In the genomic region with DNA sequence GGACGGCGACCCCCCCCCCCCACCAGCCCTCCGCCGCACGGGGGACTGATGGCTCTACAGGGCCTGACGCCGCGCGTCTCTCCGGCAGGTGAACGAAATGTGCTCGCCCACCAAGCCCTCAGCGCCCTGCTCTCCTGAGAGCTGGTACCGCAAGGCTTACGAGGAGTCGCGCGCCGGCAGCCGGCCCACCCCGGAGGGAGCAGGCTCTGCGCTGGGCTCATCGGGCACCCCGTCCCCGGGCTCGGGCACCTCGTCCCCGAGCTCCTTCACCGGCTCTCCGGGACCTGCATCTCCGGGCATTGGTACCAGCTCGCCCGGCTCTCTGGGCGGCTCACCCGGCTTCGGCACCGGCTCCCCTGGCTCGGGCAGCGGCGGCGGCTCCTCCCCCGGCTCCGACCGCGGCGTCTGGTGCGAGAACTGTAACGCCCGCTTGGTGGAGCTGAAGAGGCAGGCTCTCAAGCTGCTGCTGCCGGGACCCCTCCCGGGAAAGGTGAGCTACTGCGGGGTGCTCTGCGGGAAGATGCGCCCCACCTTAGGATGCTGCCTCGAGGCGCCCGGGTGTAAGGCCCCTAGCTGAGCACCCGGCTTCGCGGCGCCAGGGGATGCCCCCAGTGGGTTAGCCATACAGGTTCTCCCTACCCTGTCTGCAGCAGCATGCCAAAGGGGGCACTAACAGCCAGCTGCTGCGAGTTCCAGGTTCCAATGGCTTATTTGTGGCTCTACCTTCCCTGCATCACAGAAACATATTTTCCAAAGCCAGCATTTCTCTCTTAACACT, we compare ENCODE assay signal across 8 mouse cellular contexts. TPM values are rescaled to one million over a fixed set of nuclear protein-coding genes. Genes with fewer than 3 reads are reported as not detected.
DNase-seq lines count a peak whose midpoint lies in the region; ATAC-seq lines count a peak whose summit lies in the region.

No protein-coding gene starts in this region.

- peak overlapping the region; percentile 85 for H3K27ac ChIP-seq in embryonic facial prominence, embryonic 10.5 days (replicated peaks)
- H3K27ac ChIP-seq in midbrain, embryonic 10.5 days (replicated peaks): peak overlapping the region; percentile 79

- DNase-seq in adrenal gland, adult 2 months: peak; percentile 91
- peak; percentile 90 for DNase-seq in embryonic facial prominence, embryonic 10.5 days (ENCODE audit: low spot score)
- peak; percentile 77 to 82 for DNase-seq in heart, adult 18-20 months
- DNase-seq in kidney, adult 11 months: peak; percentile 72
- DNase-seq in left cerebral cortex, postnatal 4 days: peak; percentile 82
- peak; percentile 87 for DNase-seq in midbrain, embryonic 10.5 days (ENCODE audit: low spot score)
- peak; percentile 20 for DNase-seq in skeletal muscle tissue, adult 2 months (ENCODE audit: low read depth, low spot score)

- ATAC-seq in monocyte, adult 5-6 weeks (replicated peaks; ENCODE audit: insufficient number of reproducible peaks, low FRiP score, low TSS enrichment, poor library complexity, severe bottlenecking): no peak

- peaks cover 53% of the 10 kb centered on the region for H3K4me1 ChIP-seq in embryonic facial prominence, embryonic 10.5 days
- peaks cover 38% of the 10 kb centered on the region for H3K4me1 ChIP-seq in midbrain, embryonic 10.5 days

- H3K36me3 ChIP-seq in embryonic facial prominence, embryonic 10.5 days (replicated peaks): peaks cover 24% of the 10 kb centered on the region
- 0 out of 2 replicates have a peak, but pooled peaks cover 2% of the 10 kb centered on the region for H3K36me3 ChIP-seq in midbrain, embryonic 10.5 days

- WGBS in embryonic facial prominence, embryonic 10.5 days: under 1% methylated on average over 62 of the region's 62 CpGs
- under 1% methylated on average over 62 of the region's 62 CpGs for WGBS in midbrain, embryonic 10.5 days

- H3K9me3 ChIP-seq in embryonic facial prominence, embryonic 10.5 days: peaks cover 4% of the 10 kb centered on the region; the same call in 1 of the 2 replicates
- H3K9me3 ChIP-seq in midbrain, embryonic 10.5 days (replicated peaks): 0 out of 2 replicates have a peak, but pooled peaks cover 4% of the 10 kb centered on the region

- intact Hi-C loops in left cerebral cortex, postnatal 4 days (cut with DNase I): loop anchor here (2.0 to 5.0 kb wide), 2 partner anchors 160 to 702 kb away; no protein-coding TSS in a partner anchor

- H3K4me3 ChIP-seq in embryonic facial prominence, embryonic 10.5 days: peak overlapping the region; percentile 77
- H3K4me3 ChIP-seq in midbrain, embryonic 10.5 days: peak overlapping the region; percentile 75

- peaks cover 50% of the 10 kb centered on the region for H3K27me3 ChIP-seq in embryonic facial prominence, embryonic 10.5 days (replicated peaks; ENCODE audit: low read depth, poor library complexity, severe bottlenecking)
- H3K27me3 ChIP-seq in midbrain, embryonic 10.5 days (ENCODE audit: low read depth, poor library complexity, severe bottlenecking): peaks cover 55% of the 10 kb centered on the region

RNA-seq across cellular contexts. Expression of gene Kif26b, which starts 1.6 kb away (rescaled TPM):
- 1 to 10 TPM; 1.6 to 1.9 TPM for total RNA-seq in adrenal gland, adult 2 months (2021)
- polyA plus RNA-seq in adrenal gland, adult 2 months (2012; rRNA removed): 0.18 and 0.35 TPM in 2 replicates
- 9.0 and 10.2 TPM in 2 replicates for polyA plus RNA-seq in embryonic facial prominence, embryonic 10.5 days (2016; fragmentation: Nextera tagmentation; extraction: Ambion mirVana)
- 1 to 10 TPM; 3.4 to 3.8 TPM for total RNA-seq in heart, adult 18-20 months (2021)
- total RNA-seq in left cerebral cortex, postnatal 4 days (2021): 10 to 100 TPM; 44.1 to 49.3 TPM
- 3.3 and 4.3 TPM in 2 replicates for polyA plus RNA-seq in midbrain, embryonic 10.5 days (2016; fragmentation: Nextera tagmentation; extraction: Ambion mirVana)
- not detected in 3 replicates for total RNA-seq in monocyte, adult 5-6 weeks (2017)

Comparison
In these comparisons a context has a peak if more than half of its experiments do, and no peak if none do; other contexts are left out.
1. DNase-seq: peak in every context shown above with its lines; median percentile 91 in adrenal gland, adult 2 months; 90 in embryonic facial prominence, embryonic 10.5 days; 87 in midbrain, embryonic 10.5 days; 82 in left cerebral cortex, postnatal 4 days; 80 in heart, adult 18-20 months; 72 in kidney, adult 11 months; 20 in skeletal muscle tissue, adult 2 months.
2. RNA of gene Kif26b, which starts 1.6 kb away (total RNA-seq): 44.1 to 49.3 TPM in left cerebral cortex, postnatal 4 days; 3.4 to 3.8 TPM in heart, adult 18-20 months, 1.6 to 1.9 TPM in adrenal gland, adult 2 months and not detected in monocyte, adult 5-6 weeks; every median in the first group is over 4 times any median in the second.